Mouse (Mus musculus): ENCODE data around the gene Pkp1. TPM values are rescaled to one million over a fixed set of nuclear protein-coding genes. Genes with fewer than 3 reads are reported as not detected.
A peak's percentile ranks its signal among the peaks of the same experiment; 100 is the strongest.

The Pkp1 gene
- under 1 TPM in 1 of 2 experiments, not detected in 1; 0.09 TPM for total RNA-seq (2021)
- long read RNA-seq, experiment 1 = 0 reads
- long read RNA-seq, experiment 2 = 0 reads

GRCm38 (mm10) chr1:135918644-135919407, at the start of gene Pkp1:
Pkp1 (minus strand) TSS chr1:135919207.
- no peak for DNase-seq (ENCODE audit: low spot score)

GRCm38 (mm10) chr1:135967739-135968138, 48.7 kb upstream of the Pkp1 start:
- DNase-seq (ENCODE audit: low spot score) = no peak

- no peak for DNase-seq (ENCODE audit: low spot score)
These were observed 45.6 kb upstream of the Pkp1 start for GRCm38 (mm10) chr1:135964561-135964960.

GRCm38 (mm10) chr1:135963177-135963576, 44.2 kb upstream of the Pkp1 start:
- no peak for DNase-seq (ENCODE audit: low spot score)

- DNase-seq (ENCODE audit: low spot score) = peak; percentile 33
These were observed 39.5 kb upstream of the Pkp1 start for GRCm38 (mm10) chr1:135958483-135958882.

- no peak for DNase-seq (ENCODE audit: low spot score)
These were observed 29.9 kb upstream of the Pkp1 start for GRCm38 (mm10) chr1:135948871-135949270.

- no peak for DNase-seq (ENCODE audit: low spot score)
These were observed 27.2 kb upstream of the Pkp1 start for GRCm38 (mm10) chr1:135946247-135946646.

DNA sequence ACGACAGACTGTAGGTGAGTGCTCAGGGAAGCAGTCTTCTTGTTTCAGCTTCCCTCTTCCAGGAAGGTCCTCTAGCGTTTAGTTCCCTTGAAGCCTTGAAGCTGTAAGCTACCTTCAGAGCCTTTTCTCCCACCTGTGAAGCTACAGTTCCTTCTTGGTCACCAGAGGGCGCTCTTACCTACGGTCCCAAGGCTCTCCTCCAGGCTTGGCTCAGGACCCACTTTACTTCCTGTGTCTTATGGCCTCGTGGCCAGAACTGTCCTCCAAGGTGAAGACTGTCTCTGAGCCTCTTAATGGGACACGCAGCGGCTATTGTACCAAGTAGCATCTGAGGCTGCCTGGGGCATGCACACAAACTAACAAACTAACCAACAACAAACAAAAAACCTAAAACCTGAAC, 26.7 kb upstream of the Pkp1 start:
- peak; percentile 46 for DNase-seq (ENCODE audit: low spot score)

DNA sequence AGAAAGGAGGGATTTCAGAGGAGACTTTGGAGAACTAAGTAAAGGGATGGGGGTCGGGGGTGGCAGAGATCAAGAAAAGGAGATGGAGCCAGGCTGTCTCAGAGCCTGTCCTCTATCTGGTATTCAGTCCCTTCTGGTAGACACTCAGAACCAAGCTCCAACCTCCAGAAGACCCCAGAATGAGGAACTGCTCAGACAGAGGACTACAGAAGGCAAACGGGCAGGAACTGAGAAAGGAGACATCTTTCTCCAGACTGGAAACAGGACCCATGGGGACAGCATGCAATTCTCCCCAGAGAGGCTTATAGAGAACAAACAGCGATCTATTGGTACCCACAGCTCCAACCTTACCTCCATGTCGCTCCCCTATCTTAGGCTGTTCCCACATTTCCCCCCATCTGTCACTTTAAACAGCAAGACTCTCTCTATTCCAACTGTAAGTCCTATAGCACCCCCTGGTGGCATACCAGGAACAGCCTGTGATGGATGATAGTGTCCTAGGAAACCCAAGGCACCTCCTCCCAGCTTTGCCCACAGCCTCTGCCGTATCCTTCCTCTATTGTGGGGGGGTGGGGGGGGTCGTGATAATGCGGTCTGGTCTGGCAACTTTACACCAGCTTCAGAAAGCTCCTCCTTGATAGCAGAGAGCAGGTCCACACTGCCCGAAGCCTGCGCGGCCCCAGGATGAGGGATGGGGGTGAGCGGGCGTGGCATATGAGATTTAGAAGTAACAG, 25.7 kb upstream of the Pkp1 start:
- peak; percentile 83 for DNase-seq (ENCODE audit: low spot score)

GRCm38 (mm10) chr1:135943713-135944112, 24.7 kb upstream of the Pkp1 start:
- peak; percentile 5 for DNase-seq (ENCODE audit: low spot score)

DNA sequence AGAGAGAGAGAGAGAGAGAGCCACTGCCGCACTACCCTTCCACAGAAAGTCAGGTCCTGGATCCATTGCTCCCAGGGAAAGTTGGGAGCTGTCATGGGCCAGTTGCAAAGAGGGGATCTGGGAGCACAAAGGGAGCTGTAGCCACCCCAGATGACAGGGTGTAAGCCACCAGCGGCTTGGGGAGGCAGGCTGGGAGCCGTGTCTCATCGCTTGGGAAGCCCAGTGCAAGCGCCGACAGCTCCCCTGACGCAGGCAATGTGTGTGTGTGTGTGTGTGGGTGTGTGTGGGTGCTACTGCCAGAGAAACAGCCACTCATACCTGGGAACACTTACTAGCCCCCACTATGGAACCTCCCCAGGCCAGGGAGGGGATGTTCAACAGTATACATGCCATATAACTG, 23.1 kb upstream of the Pkp1 start:
- no peak for DNase-seq (ENCODE audit: low spot score)

DNA sequence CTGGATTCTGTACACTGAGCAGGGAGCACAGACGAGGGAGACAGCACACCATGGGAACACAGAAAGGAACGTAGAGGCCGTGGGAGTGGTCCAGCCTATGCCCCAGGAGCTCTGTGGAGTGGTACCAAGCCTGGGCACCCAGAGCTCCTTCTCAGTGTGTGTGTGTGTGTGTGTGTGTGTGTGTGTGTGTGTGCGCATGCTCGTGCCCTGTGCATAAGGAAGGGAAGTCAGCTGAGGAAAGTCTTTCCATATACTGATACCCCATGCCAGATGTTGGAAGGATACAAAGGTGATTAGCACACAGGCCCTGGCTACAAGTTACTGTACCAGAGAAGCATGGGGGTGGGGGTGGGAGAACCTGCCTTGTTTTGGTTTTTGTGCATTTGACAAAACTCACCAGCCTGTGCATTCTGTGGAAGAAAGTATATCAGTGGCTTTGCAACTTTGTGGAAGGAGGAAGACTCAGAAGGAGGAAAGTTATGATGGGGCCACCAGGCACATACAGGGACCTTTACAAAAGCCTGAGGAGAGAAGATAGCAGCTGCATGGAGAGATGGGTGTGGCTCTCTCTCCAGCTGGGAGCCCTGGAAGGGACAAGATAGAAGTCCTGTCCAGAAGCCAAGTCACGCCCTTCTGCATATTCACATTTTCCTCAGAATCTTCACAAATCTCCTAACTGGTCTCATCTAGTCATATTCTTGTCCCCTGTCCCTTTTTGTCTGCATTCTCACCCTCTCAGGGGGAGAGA, 22.4 kb upstream of the Pkp1 start:
- DNase-seq (ENCODE audit: low spot score) = no peak

DNA sequence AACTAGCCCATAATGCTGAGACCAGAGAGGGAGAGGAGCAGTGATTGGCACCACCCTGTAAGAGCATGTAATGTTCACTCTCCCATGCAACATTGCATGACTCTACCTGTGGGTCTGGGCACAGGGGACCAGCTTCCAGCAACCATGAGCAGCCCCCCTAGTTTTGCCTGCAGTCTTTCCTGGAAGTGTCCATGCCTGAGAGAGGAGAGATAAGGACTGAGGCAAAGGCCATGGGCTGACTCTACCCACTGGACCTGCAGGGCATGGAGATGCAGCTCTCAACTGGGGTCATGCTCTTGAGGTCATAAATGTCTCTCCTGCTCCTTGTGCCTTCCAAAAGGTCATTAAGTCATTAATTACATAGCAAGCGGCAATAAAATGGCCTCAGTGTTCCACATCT, 17.1 kb upstream of the Pkp1 start:
- DNase-seq (ENCODE audit: low spot score) = no peak

DNA sequence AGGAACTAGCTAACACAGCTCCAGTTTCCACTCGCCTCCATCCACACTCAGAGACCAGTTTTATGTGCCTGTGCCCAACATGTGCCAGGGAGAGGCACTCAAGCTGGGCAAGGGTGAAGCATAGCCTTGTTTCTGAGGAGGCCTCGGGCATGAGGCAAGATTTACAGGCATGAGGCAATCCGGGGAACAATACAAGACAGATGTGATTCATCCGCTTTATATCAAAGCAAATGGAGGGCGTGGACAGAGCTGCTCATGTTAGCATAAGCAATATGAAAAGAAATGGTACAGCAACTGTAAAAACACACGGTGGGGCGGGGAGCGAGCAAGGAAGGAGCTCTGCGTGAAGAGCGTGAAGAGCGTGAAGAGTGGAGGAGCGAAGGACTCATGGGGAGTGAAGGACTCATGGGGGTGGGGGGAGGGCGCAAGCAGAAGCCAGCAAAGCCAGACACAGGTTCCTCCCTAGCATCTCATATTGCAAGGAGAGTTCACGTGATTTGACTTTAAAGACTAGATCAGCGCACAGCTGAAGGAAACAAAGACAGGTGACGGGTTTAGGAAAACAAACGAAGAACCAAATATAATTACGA, 14.8 kb upstream of the Pkp1 start:
- DNase-seq (ENCODE audit: low spot score) = no peak

- DNase-seq (ENCODE audit: low spot score) = no peak
These were observed 10.9 kb upstream of the Pkp1 start for GRCm38 (mm10) chr1:135929876-135930275.

- no peak for DNase-seq (ENCODE audit: low spot score)
These were observed 6.8 kb upstream of the Pkp1 start for GRCm38 (mm10) chr1:135925848-135926247.

DNA sequence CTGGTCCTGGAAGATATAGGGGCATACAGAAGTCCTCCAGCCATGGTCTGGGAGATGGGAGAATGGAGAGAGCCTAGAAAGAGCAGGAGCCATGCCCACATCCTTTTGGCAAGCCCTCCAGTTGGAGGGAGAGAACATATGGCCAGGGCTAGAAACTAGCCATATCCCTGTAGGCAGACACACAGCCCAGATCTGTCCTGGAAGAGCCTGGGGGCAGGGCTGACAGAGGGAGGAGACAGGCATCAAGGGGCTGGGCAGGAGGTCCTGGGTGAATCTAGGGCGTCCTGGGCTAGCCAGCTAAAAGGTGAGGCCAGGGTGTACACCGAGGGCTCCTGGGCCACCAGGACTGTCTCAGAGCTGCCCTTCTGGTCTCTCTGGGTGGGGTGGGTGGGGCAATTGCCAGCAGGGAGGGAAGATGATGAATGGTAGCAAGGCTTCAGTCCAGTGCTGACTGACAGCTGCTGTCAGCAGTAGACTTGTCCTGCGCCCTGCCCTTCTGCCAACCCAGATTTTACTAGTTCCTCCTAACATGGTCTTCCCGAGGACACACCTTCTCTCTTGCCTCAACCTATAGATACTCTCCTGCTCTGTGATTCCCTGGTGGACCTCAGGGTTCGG, 5.5 kb upstream of the Pkp1 start:
- no peak for DNase-seq (ENCODE audit: low spot score)

GRCm38 (mm10) chr1:135923229-135923628, 4.2 kb upstream of the Pkp1 start:
- DNase-seq (ENCODE audit: low spot score) = no peak

DNA sequence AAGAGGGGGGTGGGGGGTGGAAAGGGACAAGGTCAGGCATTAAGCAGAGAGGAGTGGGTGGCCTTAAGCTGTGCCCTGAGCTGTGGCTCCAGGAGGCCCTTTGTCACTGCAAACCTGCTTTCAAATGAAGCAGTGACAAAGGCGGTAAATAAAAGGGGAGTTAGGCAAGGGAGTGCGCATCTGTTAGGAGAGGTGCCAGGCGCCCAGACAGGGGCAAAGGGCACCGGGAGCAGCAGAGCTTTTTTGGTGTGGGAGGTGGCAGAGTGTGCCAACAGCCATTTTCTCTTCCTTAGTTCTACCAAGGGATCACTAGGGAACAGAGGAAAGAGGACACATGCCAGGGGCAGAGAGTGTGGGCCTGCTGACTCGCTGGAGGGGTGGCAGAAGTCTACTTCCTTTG, 1.8 kb downstream of the Pkp1 start:
- DNase-seq (ENCODE audit: low spot score) = no peak

GRCm38 (mm10) chr1:135916486-135917058, 2.4 kb downstream of the Pkp1 start:
- no peak for DNase-seq (ENCODE audit: low spot score)

- no peak for DNase-seq (ENCODE audit: low spot score)
These were observed 5.3 kb downstream of the Pkp1 start for GRCm38 (mm10) chr1:135913657-135914056.

Measured in gastrocnemius, adult 18-20 months (tissue).